Mouse (Mus musculus): ENCODE results near the gene Spsb1.

GRCm38 (mm10) chr4:149875296-149875695 lies 79.5 kb downstream of the Spsb1 start:
- TF ChIP-seq CTCF (IDR thresholded peaks at IDR 0.05; ENCODE audit: extremely low read depth, insufficient read depth, low read length), result no peak
- no peak for TF ChIP-seq POLR2A (IDR thresholded peaks at IDR 0.05; ENCODE audit: extremely low read depth, insufficient read depth, low read length)

All from cortical plate, adult 2 months (tissue).